Mouse (Mus musculus): ENCODE measurements around the gene Tuba1c. TPM values are rescaled to one million over a fixed set of nuclear protein-coding genes. Genes with fewer than 3 reads are reported as not detected.
A peak's percentile ranks its signal among the peaks of the same experiment; 100 is the strongest.
"Not testable (repeated sequence)": the region's sequence is repeated elsewhere in the genome, so short reads cannot be mapped to it uniquely, and the experiment has no call there.

Tuba1c gene
- total RNA-seq, 2 experiments from 2014 or later, result 65.4 to 66.8 TPM

DNA sequence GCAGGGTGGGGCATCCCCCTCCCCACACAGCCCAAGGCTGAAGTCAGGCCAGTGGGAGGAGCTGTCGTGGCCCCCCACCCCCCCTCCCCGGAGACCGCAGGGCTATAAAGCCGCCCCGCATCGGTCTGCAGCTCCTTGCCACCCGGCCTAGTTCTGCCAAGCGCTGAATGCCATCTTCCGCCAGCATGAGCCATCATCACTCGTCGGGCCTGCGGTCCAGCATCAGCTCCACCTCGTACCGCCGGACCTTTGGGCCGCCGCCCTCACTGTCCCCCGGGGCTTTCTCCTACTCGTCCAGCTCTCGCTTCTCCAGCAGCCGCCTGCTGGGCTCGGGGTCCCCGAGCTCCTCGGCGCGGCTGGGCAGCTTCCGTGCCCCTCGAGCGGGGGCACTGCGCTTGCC lies 25.3 kb downstream of the Tuba1c start, which contains the start of gene Prph:
Prph (plus strand) TSS at position 135 of the 400 bp plus-strand sequence.
- no peak for DNase-seq (ENCODE audit: low spot score in 2 of 2)

DNA sequence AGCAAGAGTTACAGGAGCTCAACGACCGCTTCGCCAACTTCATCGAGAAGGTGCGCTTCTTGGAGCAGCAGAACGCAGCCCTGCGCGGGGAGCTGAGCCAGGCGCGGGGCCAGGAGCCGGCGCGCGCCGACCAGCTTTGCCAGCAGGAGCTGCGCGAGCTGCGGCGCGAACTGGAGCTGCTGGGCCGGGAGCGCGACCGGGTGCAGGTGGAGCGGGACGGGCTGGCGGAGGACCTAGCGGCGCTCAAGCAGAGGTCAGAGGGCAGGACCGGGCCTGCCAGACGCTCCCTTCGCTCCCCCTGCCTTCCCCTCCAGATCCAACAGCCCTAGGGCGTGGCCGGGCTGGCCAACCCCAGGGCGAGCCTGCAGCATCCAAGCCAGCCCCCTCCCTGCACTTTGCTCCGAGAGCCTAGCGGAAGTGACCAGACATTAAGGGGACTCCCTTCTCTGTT lies 25.8 kb downstream of the Tuba1c start:
- peak; percentile 31 to 44 for DNase-seq (ENCODE audit: low spot score in 2 of 2)

DNA sequence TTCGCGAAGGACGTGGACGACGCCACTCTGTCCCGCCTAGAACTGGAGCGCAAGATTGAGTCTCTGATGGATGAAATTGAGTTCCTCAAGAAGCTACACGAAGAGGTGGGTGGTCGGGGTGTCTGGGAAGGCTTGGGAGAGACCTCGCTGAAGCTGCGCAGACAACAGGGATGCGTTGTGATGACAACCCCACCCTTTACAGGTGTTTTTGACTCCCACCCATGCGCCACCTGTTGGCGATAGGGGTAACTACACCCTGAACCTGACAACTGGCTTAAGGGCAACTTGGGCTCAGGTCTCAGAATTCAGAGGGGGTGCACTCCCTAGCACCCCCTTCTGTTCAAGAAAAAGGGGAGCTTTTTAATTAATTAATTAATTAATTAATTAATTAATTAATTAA lies 26.6 kb downstream of the Tuba1c start:
- no peak for DNase-seq (ENCODE audit: low spot score in 2 of 2)

DNA sequence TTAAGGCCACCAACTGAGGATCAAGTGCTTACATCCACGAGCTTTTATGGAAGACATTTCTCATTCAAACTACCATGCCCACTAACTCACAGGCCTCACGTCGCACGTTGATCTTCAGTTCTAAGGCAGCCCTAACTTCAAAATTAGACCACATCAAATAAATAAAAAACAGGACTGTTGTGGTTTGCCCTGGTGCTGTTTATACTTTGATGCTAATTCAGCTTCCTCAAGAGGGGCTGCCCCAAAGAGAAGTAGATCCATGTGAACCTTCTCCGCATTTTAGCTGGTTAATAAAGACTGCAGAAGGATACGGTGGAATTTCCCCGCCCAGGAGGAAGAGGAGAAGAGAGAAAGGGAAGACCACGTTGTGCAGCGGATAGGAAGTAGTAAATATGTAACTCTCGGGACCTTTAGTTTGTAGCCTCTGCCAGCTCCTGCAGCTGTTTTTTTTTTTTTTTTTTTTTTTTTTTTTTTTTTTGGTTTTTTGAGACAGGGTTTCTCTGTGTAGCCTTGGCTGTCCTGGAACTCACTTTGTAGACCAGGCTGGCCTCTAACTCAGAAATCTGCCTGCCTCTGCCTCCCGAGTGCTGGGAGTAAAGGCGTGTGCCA lies 36.0 kb downstream of the Tuba1c start:
- DNase-seq (ENCODE audit: low spot score in 2 of 2), result no peak

DNA sequence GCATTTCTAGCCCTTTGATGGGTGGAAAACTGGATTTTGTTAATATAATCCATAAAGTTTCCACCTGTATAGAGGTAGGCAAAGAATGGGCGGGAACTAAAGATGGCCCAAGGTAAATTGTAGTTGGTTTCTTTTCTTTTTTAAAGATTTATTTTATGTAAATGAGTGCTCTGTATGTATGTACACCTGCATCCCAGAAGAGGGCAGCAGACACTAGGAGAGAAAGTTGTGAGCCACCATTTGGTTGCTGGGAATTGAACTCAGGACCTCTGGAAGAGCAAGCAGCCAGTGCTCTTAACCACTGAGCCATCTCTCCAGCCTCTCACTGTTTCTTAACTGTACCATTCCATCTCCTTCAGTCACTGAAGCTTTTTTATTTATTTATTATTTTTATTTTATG lies 42.3 kb downstream of the Tuba1c start:
- DNase-seq (ENCODE audit: low spot score in 2 of 2), result no peak

DNA sequence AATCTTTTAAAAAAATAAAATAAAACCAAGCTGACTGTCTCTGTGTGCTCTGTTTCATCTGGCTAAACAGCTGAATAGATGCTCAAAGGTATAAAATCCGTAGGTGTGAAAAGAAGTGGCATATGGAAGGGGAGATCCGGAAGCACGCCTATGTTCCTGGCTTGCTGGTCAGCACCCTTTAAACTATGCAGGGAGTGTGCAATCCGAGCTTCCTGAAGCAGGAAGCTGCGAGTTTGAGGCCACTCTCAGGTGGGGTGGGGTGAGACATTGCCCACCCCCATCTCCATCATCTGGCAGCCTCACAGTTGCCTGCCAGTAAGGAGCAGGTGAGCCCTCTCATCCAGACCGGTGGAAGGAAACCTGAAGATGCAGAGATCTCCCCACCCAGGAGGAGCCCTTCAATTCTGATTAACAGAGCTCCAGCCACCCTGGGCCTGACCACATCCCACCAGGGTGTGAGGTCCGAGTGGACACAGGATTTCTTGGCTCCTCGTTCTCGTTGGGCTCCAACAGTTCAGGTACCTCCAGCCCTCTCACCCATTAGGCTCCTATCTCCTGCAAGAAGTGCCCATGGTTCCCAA lies 44.4 kb downstream of the Tuba1c start, which contains the start of gene Troap:
Troap (plus strand) TSS at position 557 of the 581 bp plus-strand sequence.
- no peak for DNase-seq (ENCODE audit: low spot score in 2 of 2)

DNA sequence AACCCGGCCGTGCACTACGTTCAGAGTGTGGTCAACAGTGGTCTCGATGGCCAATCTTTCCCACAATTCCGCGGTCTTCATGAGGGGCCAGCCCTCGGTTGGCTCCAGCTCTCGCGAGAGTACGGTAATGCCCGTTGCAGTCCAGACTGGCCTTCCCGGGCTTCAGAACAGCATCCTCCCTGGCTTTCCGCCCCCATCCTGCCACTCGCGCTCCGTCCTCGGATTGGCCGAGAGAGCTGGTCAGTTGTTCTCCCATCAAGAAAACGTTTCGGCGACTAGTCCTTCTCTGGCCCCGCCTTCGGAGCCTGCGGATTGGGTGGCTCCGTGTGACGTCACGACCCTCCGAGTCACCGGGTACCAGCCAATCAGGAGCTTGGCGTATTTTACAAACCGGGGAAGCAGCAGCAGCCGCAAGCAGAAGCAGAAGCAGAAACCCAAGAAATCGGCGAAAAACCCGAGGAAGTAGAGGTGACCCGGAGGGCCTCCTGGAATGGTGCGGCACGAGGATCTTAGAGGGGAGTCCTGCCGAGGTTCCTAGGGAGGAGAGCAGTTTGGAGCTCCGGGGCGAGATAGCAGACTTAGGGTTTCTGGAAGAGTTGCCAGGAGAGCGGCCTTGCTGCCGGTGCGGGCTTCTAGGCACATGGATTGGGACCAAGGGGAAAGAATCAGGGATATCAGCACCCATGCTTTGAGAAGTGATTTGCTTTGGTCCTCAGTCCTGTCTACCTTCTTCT lies 45.1 kb downstream of the Tuba1c start:
- DNase-seq (ENCODE audit: low spot score in 2 of 2), result peak; percentile 98 to 99

DNA sequence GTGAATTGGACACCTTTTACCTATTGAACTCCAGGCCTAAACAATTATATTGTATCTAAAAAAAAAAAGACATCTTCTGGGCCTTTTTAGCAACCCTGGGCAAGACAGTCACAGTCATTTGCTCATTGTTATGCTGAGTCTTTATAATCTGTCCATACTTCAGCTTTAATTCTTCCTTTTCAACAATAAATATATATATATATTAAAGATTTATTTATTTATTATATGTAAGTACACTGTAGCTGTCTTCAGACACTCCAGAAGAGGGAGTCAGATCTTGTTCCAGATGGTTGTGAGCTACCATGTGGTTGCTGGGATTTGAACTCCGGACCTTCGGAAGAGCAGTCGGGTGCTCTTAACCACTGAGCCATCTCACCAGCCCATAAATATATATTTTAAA lies 46.3 kb downstream of the Tuba1c start:
- DNase-seq (ENCODE audit: low spot score in 2 of 2), result not testable (repeated sequence)

DNA sequence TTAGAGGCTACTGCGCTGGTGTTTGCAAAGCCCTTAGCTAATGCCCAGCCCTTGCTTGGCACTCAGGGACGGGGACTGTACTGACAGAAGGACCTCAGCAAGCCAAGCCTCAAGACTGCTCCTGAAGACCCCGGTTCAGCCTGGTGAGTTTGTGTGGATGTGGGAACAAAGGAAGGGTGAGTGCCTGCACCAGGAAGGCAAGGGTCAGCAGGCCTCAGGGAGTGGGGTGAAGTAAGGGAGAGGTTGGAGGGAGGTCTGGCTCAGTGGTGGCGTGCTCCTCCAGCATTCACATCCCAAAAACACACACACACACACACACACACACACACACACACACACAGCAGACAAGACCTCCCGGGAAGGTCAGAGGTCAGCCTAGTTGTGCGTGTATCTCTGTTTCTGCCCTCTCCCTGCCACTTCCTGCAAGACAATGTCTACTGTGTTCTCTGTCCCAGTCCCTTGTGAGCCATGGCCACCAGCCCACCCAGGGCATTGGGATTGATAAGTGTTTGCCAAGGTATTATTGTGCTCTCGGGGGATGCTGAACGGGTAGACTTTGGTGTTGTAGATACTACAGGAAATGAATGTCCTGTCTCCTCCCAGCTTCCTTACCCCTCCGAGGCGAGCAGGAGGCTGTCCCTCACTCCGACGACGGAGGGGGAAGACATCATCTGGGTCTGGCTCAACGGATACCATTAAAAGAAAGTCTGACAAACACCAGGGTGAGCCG lies 48.7 kb downstream of the Tuba1c start:
- no peak for DNase-seq (ENCODE audit: low spot score in 2 of 2)

DNA sequence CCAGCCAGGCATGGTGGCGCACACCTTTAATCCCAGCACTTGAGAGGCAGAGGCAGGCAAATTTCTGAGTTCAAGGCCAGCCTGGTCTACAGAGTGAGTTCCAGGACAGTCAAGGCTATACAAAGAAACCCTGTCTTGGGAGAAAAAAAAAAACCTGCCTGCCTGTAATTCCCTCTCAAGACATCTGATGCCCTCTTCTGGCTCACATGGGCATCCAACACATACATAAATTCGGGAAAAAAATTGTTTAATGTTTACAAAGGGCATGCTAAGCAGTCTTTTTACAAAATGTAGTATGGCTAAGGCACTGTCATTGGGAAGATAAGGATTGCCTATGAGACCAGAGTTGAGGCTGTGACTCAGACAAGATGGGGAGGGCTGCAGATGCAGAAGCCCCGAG lies 50.1 kb downstream of the Tuba1c start:
- DNase-seq (ENCODE audit: low spot score in 2 of 2), result no peak

DNA sequence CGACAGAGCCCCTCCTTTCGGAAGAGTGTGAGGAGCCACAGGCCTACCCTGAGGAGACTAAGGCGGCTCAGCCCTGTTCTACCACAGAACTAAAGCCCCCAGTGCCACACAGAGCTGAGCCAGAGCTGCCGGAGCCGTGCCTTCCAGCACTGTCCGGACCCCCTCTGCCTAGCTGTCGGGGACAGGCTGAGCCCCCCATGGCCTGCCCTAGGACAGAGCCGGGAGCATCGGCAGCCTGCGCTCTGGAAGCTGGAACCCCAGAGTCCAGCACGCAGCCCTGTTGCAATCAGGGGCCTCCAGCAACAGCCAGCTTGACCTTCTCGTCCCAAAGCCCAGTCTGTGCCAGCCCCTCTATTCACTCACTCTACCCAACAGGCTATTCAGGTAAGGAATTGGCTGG lies 52.6 kb downstream of the Tuba1c start:
- DNase-seq (ENCODE audit: low spot score in 2 of 2), result no peak

DNA sequence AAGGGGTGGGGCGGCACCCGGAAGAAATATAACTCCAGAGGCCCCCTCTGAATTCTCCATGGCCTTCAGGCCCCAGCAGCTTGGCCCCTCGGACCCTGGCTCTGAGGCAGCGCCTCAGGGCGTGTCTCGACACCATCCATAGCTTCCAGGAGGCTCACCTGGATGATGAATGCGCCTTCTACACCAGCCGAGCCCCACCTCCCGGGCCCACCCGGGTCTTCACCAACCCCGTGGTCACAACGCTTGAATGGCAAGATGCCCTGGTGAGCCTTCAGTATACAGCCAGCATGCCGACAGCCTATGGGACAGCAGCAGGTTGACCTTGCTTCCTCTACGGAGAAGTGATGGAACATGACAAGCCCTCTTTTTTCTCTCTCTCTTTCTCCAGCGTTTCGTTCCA lies 53.1 kb downstream of the Tuba1c start:
- no peak for DNase-seq (ENCODE audit: low spot score in 2 of 2)

DNA sequence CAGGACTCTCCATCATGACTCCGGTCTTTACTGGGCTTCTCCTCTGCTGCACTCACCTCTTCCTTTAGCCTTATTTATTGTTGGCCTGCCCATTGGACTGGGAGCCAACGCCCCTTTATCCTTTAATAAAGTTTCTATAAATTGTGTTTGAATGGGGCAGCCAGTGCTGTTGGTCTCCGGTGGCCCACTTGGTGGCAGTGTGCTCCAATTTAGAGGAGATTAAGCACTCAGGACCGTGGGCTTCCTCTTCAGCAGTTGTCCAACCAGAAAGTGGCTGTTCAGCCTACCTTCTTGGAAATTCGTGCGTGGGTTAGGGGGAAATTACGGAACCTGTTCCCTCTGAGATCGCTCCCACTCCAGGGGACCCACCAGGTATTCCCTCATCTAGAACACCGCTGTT lies 53.6 kb downstream of the Tuba1c start:
- DNase-seq (ENCODE audit: low spot score in 2 of 2), result peak; percentile 36 to 48

DNA sequence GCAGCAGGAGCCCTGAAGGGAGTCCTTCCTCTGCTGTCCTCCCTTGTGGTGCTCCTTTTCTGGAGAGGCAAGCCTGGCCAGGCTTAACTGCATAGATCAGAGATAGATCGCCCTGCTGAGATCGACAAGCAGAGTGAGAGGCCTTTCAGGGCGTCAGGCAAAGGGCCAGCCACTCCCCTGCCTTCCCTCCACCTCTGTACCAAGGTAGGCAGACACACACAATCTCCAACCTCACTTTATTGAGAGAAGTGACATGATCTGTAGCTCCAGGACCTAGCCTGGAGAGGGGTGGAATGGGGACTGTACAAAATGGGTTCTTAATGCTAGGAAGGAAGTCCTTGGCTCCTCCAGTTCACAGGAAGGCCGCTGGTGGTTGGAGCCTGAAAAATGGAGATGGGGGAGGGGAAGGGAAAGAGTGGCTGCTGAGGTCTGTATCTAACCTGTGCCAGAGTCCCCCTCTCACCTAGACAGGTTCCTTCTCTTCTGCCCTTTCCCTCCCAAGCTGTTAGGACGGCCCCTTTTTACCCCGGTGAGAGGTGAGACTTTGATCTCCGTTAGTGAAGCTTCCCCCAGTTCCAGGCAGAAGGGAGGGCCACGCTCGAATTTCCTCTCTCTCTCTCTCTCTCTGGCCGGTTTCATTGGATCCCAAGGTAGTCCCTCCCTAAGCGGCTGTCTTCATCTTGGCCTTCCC lies 54.3 kb downstream of the Tuba1c start:
- no peak for DNase-seq (ENCODE audit: low spot score in 2 of 2)

DNA sequence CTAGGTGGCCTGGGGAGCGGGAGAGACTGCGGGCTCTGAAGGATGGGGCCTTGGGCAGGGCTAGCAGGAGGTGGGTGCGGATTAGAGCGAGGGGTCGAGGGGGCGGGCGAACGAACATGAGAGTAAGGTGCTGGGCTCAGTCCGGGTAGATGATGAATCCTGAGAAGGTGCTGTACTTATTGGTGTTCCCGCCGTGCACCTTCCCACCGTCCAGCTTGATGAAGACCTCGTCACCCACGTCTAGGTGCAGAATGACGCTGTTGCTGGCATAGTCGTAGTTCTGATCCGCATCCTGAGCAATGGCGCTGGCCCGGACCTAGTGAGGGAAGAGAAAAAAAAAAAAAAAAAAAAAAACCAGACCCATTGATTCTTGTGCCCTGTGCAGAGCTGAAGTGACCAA lies 54.9 kb downstream of the Tuba1c start:
- no peak for DNase-seq (ENCODE audit: low spot score in 2 of 2)

DNA sequence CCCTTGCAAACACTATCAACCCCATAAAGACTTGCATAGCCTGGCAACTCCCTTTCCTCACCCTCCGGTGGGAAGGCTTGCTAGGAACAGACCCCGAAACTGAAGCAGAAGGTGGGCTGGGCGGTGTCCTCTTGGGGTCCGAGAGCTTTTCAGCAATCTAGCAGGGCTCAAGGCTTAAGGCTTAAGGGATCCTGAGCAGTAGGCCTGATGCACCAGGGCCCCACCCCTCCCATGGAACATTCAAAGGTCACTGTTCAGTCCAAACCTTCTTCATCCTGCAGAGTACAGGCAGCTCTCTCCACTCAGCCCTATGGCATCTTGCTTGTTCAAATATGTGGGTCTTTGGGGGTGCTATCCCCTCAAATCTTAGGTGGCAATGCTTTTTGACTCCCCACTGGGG lies 56.3 kb downstream of the Tuba1c start:
- no peak for DNase-seq (ENCODE audit: low spot score in 2 of 2)

DNA sequence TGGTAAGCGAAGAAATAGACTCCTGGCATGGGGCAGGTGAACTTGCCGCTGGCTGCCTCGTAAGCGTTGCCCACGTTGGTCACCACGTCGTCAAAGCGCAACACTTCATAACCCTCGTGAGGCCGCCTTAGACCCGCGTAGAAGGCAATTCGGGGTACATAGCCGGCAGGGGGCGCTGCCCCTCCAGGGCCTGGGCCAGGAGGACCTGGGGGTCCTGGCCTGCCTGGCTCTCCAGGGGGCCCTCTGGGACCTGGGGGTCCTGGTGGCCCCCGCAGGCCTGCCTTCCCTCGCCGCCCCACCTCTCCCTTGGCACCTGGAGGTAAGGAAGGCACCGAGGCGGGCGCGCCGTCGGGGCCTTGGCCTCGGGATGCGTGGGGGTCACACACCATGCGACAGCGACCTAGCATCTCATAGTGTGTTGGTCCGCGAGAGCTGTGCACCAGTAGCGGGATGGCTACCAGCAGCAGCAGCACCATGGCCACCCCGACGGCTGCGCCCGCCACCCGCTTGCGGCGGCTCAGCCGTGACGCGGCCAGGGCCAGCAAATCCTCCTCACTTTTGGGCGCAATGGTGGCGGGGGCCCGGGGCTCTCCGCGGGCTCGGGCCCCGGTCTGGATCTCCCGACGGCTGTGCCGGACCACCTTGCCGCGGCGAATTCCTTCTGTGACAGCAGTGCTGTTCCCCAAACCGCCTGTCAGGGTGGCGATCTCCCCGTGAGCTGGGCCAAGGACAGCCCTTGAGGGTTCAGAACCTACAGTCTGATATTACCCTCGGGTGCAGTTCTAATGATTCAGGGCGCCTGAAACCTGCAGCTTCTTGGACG lies 57.8 kb downstream of the Tuba1c start, which contains the start of gene C1ql4:
C1ql4 (minus strand) TSS at position 565 of the 823 bp plus-strand sequence.
- DNase-seq (ENCODE audit: low spot score in 2 of 2), result no peak
